Mouse (Mus musculus) thymus, postnatal 0 days (tissue): ENCODE measurements around the gene Blm. TPM values are rescaled to one million over a fixed set of nuclear protein-coding genes. Genes with fewer than 3 reads are reported as not detected.

Source experiments
- DNase-seq: peaks from one replicate; pipeline ENCODE4 v3.0.0-alpha.2; 2015; ENCODE audit warnings: low spot score
- polyA plus RNA-seq: library from polyadenylated mRNA; unstranded; fragments of >200 nt; fragmentation: Nextera tagmentation; extraction: Ambion mirVana; gene quantifications from 2 replicates; pipeline ENCODE4 v1.2.1, GENCODE M21; 2015

Gene Blm
- polyA plus RNA-seq, 1 experiment from 2014 or later = 19.5 TPM

DNA sequence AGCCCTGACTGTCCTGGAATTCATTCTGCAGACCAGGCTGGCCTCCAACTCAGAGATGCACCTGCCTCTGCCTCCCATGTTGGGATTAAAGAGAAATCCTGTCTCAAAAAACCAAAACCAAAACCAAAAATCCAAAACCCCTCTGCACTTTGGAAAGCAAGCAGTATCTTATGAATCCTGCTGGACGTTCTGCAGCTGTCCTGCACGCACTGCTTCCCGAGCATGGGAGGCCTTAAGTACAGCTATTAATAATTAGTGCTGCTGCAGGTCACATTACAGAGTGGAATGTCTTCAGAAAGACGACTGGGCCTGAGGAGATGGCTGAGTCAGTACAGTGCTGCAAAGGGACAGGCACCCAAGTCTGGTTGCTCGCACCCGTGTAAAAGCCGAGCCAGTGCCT, 73.0 kb downstream of the Blm start:
- DNase-seq = no peak

- no peak for DNase-seq
These were observed 74.0 kb downstream of the Blm start for GRCm38 (mm10) chr7:80460892-80461291.

GRCm38 (mm10) chr7:80460199-80460598, 74.7 kb downstream of the Blm start:
- no peak for DNase-seq

DNA sequence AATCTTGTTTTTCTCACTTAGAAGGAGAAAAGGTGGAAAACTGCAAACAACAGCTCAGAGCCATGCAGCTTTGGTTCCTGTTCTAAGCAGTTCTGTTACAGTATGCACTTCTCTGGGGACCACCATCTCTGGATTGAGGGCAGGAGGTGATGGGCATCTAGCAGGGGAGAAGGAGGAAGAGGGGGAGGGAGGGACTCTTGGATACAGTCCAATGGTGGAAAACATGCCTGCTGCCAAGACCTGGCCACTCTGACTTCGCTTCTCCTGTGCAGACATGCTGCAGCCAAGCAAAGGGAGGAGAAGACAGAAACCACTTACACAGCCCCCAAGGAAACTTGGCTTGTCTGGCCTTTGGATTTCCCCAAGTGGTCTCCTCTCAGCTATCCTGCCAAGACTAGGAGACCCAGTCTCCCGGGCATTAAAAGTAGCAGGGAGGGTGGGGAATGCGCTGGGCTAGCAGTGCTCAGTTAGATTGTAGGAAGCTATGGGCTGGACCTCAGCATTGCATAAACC, 77.0 kb downstream of the Blm start:
- DNase-seq = no peak

DNA sequence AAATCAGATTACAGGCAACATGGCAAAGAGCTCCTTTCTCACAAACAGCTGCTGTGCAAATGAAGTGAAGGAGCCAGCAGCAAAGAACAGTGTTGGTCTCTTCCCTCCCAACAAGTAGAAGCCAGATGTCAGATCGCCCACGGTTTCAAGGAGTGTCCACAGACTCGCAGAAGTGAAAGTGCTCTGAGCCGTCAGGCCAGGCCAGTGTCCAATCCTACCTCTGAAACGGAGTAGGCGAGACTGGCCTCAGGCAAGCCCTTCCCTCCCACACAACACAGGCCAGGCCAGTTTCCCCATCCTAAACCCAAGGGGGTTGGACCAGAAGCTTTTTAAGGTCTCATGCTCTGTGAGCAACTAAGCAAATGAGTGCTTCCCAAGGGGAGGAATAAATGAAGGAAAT, 77.7 kb downstream of the Blm start:
- no peak for DNase-seq

DNA sequence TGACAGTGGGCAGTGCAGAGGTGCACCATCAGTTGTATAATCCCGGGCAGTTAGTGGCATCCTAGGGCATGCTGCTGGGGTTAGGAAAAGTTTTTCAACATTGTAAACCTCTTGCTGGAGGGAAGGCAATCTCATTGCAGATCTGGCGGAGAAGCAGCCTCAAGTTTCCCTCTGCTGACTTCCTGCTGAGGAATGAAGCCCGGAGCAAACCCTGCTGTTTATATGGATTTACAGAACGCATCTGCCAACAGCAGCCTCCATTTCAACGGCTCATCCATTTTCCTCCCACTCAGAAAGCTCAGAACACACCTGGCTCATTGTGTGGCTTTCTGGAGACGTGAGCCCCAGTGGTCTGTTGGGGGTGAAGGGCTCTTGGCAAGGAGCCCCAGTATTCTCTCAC, 78.6 kb downstream of the Blm start:
- DNase-seq = no peak

GRCm38 (mm10) chr7:80455505-80456160, 79.3 kb downstream of the Blm start:
- no peak for DNase-seq

DNA sequence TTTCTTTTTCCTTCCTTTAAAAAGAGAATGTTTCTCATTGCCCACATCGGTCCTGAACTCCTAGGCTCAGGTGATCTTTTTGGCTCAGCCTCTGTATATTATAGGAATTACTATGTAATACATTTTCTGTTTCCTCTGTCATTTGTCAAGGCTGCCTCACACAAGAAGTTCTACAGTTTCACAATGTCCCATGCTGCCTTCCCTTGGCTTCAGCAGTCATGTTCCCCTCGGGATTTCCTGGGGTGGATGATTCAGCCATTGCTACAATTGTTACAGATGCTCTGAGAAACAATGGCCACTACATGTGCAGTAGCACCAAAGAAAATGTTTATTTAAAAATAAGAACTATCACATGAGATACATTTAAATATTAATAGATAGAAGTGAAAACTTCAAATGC, 80.1 kb downstream of the Blm start:
- DNase-seq = no peak

- DNase-seq = no peak
These were observed 80.9 kb downstream of the Blm start for GRCm38 (mm10) chr7:80453997-80454396.

DNA sequence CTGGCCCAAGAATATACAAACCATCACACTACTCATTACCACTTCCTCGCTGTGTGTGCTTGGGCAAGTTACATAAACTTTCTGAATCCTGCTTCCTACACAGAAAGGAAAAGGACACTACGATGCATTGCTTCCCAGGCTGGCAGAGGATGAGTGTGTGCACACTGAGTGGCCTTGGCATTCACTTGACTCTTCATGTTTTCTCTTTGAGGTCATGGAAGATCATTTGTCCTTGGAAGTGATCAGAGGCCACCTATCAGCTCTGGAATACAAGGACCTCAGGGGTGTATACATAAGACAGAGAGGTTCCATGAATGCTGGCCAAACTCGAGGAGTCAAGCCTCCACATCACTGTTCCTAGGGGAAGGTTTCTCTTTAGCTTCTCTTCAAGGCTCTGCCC, 81.8 kb downstream of the Blm start:
- no peak for DNase-seq

DNA sequence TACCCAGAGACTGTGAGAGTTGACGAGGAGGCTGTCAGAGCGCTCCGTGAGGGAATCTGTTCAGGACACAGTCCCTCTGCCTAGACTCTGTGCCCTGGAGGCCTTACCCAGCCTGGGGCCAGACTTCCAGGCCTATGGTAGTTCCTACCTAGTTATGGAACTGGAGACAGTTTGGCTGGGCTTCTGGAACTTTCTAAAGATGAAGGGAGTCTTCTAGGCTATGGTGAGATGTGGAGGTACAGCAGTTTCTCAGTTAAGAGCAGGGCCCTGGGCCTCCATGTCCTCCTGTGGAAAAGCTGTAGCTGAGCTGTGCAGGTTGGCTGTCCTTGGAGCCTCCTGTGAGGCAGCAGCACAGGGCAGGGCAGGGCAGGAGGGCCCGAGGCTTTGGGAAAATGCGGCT, 82.7 kb downstream of the Blm start:
- DNase-seq = no peak

GRCm38 (mm10) chr7:80451550-80452232, 83.2 kb downstream of the Blm start:
- DNase-seq = no peak

- DNase-seq = no peak
These were observed 84.6 kb downstream of the Blm start for GRCm38 (mm10) chr7:80450354-80450753.

GRCm38 (mm10) chr7:80449620-80450091, 85.3 kb downstream of the Blm start:
- peak; percentile 59 for DNase-seq

DNA sequence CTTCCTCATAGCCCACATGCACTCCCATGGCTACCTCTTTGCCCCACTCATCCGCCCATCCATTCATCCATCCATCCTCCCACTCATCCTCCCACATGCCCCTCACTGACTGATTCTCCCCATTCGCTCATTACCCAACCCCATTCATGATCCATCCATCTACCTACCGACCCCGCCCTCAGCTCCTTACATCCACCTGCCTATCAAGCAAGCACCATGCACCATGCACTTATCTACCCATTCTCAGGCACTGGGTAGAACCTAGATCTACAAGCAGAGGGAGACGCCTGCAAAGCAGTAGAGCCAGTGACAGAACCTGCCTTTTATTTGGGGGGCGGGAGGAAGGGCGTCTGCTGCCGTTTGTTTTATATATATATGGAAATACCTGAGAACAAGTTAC, 87.6 kb downstream of the Blm start:
- no peak for DNase-seq

DNA sequence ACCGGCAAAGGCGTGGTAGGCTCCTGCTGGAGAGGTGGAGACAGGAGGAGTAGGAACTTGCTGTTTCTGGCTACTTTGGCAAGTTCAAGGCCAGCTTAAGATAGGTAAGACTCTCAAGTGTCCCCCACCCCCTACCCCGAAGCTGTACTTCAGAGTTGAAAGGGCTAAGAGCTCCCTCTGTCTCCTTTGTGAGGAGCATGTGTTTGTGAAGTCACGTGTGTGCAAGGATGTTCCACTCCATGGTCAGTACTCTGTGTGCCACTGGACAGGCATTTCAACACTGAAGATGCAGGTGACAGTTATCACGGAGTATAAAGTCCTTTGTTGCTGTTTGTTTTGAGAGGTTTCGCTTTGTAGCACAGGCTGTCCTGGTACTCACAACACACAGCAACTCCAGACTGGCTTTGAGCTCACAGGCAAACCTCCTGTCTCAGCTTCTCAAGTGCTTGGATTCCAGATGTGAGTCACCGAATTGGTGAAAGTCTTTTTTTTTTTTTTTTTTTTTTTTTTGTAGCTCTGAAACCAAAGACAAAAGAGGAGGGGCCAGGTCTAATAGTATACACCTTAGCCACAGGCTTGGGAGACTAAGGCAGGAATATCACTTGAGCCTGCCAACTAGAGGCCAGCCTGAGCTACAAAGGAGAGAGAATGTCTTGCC, 88.6 kb downstream of the Blm start:
- no peak for DNase-seq

- DNase-seq = peak; percentile 64
These were observed 89.4 kb downstream of the Blm start for GRCm38 (mm10) chr7:80445492-80445891.

- peak; percentile 39 for DNase-seq
These were observed 90.3 kb downstream of the Blm start for GRCm38 (mm10) chr7:80444401-80445249.

GRCm38 (mm10) chr7:80443124-80443523, 91.8 kb downstream of the Blm start:
- DNase-seq = no peak

GRCm38 (mm10) chr7:80441986-80442904, 92.7 kb downstream of the Blm start:
- DNase-seq = no peak
